Mouse (Mus musculus): ENCODE results near the gene Cbx6.

DNA sequence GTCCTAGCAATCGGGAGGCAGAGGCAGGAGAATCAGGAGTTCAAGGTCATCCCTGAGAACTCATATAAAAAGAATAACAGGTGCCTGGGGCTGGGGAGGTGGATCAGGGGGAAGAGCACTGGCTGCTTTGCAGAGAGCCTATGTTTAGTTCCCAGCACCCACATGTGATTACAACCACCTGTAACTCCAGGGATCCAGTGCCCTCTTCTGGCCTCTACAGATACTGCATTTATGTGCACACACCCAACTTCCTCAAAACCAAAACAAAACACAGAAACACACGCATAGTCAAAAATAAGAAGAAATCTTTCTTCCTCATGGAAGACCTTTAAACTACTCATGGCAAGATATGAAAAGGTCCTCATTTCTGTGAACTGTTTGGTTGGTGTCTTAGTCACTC lies 15.7 kb upstream of the Cbx6 start:
- TF ChIP-seq CTCF (IDR thresholded peaks at IDR 0.05): peak; percentile 7; the same call in 1 of the 2 replicates
- TF ChIP-seq EP300 (IDR thresholded peaks at IDR 0.05): no peak

All from lung, postnatal 0 days (tissue).